Mouse (Mus musculus) olfactory bulb, adult 2 months (tissue): ENCODE data around the gene Cbx7. TPM values are rescaled to one million over a fixed set of nuclear protein-coding genes. Genes with fewer than 3 reads are reported as not detected.

Experiments used
- H3K27ac ChIP-seq: fragments of 200-500 bp; 2 replicates; pipeline ENCODE4 v1.5.1; 2012; ENCODE audit warnings: low read depth, low read length; ENCODE audit not compliant: insufficient read depth
- H3K4me1 ChIP-seq: fragments of 200-500 bp; 2 replicates; pipeline ENCODE4 v1.6.1; 2012; ENCODE audit warnings: low read length; ENCODE audit not compliant: control insufficient read depth, insufficient read depth
- H3K4me3 ChIP-seq: fragments of 200-500 bp; 2 replicates; pipeline ENCODE4 v1.5.1; 2012; ENCODE audit warnings: mild to moderate bottlenecking, low read depth, low read length, moderate library complexity; ENCODE audit not compliant: insufficient read depth
- CTCF ChIP-seq: fragments of 200-500 bp; IDR thresholded peaks from 2 replicates; pipeline ENCODE4 v1.5.1; 2012; ENCODE audit warnings: low read depth, mild to moderate bottlenecking, low read length, moderate library complexity; ENCODE audit not compliant: insufficient read depth
- POLR2A ChIP-seq: fragments of 200-500 bp; IDR thresholded peaks from 2 replicates; pipeline ENCODE4 v1.6.1; 2012; ENCODE audit warnings: mild to moderate bottlenecking, low read depth, low read length, moderate library complexity; ENCODE audit not compliant: insufficient read depth
- WGBS: fragments of 180-500 bp; shearing (Covaris S2); methylation state at CpG from one replicate; pipeline ENCODE4 v1.1.7; 2018; 5-methylcytosine and 5-hydroxymethylcytosine counted together
- polyA plus RNA-seq: library from polyadenylated mRNA; stranded (reverse); fragments of >200 nt; gene quantifications from 2 replicates; pipeline ENCODE4 v1.2.4, GENCODE M21; 2012; ENCODE audit warnings: low replicate concordance; ENCODE audit not compliant: missing spikeins, insufficient read depth, insufficient read length

Cbx7 gene
- polyA plus RNA-seq, 1 experiment, result not detected

GRCm38 (mm10) chr15:79873995-79874394 is 96.9 kb downstream of the Cbx7 start:
- TF ChIP-seq POLR2A (no peak), CTCF (no peak)
- WGBS, result 61% methylated on average over 2 of the region's 2 CpGs
- H3K4me1 ChIP-seq, result peaks cover 2% of the 10 kb centered on the region
- no peak overlapping the region for H3K27ac ChIP-seq
- no peak overlapping the region for H3K4me3 ChIP-seq

GRCm38 (mm10) chr15:79873545-79873944 is 97.4 kb downstream of the Cbx7 start:
- TF ChIP-seq CTCF (no peak), POLR2A (no peak)

GRCm38 (mm10) chr15:79867260-79868002 is 103.5 kb downstream of the Cbx7 start:
- Histone ChIP-seq H3K27ac (no peak overlapping the region), H3K4me1 (no peaks in the 10 kb centered on the region), H3K4me3 (no peak overlapping the region)
- WGBS, result 87% methylated on average over 3 of the region's 3 CpGs
- TF ChIP-seq POLR2A (no peak), CTCF (no peak)

More at GRCm38 (mm10) chr15:79873545-79873944, 97.4 kb downstream of the Cbx7 start:
- Histone ChIP-seq H3K27ac (no peak overlapping the region), H3K4me1 (no peaks in the 10 kb centered on the region), H3K4me3 (no peak overlapping the region)
- 90% methylated on average over 8 of the region's 8 CpGs for WGBS

Other genes starting within 250 kb of the Cbx7 start
- 247 TPM in 1 of 2 replicates, not detected in the other for gene Sun2, start 228.6 kb downstream of the Cbx7 start, polyA plus RNA-seq
- not detected in 2 replicates for gene Dnal4, start 193.3 kb downstream of the Cbx7 start, polyA plus RNA-seq
- 326 TPM in 1 of 2 replicates, not detected in the other for gene Nptxr, start 166.4 kb downstream of the Cbx7 start, polyA plus RNA-seq
- gene Npcd, start 136.9 kb downstream of the Cbx7 start, polyA plus RNA-seq, result not detected in 2 replicates
- gene Cbx6, start 136.4 kb downstream of the Cbx7 start, polyA plus RNA-seq, result not detected in 2 replicates
- gene Apobec3, start 79.5 kb downstream of the Cbx7 start, polyA plus RNA-seq, result 702 TPM in 1 of 2 replicates, not detected in the other
- not detected in 2 replicates for gene Pdgfb, start 43.9 kb upstream of the Cbx7 start, polyA plus RNA-seq
- gene Syngr1, start 120.2 kb upstream of the Cbx7 start, polyA plus RNA-seq, result 72.7 TPM in 1 of 2 replicates, not detected in the other
- gene Rpl3, start 120.7 kb upstream of the Cbx7 start, polyA plus RNA-seq, result 3,528 TPM in 1 of 2 replicates, not detected in the other
- gene Tab1, start 162.0 kb upstream of the Cbx7 start, polyA plus RNA-seq, result not detected in 2 replicates
- 65.1 TPM in 1 of 2 replicates, not detected in the other for gene Mgat3, start 202.6 kb upstream of the Cbx7 start, polyA plus RNA-seq